Mouse (Mus musculus) neural tube, embryonic 10.5 days (tissue): ENCODE measurements at regions not wholly inside any gene's neighbourhood (a gene's known extent, or its start where the extent isn't known, plus 50 kb on each side); places are given as distances from the start of the nearest gene placed in this dataset.

Experiments used
- DNase-seq: peaks from one replicate; pipeline ENCODE4 v3.0.0-alpha.2; 2017; ENCODE audit warnings: low spot score; ENCODE audit errors: extremely low spot score

DNA sequence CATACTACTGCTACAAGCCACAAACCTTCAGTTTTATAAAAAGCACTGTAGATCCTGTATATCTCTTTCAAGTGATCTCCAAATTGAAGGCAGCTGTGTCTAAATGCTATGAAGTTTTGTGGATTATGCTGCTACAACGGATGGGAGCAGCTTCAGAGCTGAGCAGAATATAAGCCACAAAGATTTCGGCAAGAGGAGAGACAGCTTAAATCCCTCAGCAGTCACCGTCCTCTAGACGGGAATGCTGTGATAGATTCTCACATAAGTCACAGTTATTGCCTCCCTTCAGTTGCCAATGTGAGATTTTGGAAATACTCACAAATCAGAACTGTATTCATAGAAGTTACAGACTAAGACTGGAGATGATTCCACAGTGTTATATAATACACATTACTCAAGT lies 76.3 kb upstream of the Ccdc85a start:
- DNase-seq, result no peak

DNA sequence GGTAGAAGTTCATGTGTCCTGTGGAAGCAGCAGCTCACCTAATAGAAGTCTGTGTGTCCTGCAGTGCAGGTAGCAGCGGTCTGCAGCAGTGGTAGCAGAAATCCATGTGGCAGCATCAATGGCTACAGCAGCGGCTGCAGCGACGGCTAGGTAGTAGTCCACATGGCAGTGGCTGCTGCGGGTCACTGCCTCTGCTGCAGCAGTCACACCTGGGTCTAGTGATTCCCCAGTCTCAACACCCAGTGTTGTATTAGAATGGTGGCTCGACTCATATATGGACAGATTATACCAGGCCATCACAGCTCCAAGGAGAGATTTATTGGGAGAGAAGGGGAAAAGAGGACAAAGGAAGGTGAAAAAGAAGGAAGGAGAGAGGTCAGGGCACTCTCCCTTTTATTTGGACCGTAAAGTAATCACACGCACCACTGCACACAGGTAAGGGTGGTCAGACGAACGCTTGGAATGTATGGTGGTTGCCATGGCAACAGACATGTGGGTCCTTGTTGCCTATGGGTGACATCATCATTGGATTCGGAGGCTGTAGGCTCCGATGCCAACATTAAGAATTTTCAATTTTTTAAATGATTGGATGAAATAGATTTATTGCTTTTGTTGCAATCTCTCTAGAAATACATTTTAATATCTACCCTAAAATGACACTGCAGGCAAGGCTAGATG lies 71.2 kb upstream of the Ccdc85a start:
- no peak for DNase-seq

DNA sequence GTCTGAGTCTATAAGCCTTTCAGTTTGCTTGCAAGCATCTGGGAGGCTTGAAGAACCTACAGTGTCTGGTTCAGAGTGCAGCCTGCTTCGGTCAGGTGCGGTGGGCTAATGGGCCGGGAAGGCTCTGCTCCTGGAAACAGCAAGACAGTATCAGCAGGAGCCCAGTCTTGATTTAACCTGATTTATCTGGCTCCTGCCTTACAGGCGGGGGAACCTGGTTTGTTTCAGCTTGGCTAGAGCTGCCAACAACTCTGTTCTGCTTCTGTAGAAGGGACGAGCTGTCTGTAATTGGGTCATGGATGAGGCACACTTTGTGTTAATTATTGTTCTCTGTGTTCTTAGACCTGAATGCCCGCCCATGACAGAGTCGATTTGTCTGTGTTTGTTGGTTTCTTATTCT lies 65.3 kb upstream of the Ccdc85a start:
- DNase-seq, result no peak

DNA sequence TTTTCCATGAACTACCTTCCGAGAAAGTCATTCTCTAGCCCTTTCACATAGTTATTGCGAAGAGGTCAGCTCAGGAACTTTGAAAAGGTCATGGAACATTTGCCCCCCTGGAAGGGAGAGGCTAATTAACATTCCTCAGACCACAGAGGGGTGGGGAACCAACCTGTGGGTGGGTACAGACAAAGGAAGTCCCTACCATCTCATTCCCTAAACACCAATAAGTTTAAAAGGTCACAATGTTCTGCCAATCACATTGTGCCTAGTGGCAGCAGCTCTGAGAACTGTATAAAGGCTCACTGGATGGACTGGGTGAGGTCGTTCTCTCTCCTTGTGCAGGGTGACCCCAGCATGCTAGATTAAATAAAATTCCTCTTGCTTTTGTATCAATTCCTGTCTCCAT lies 64.8 kb upstream of the Ccdc85a start:
- DNase-seq, result no peak

DNA sequence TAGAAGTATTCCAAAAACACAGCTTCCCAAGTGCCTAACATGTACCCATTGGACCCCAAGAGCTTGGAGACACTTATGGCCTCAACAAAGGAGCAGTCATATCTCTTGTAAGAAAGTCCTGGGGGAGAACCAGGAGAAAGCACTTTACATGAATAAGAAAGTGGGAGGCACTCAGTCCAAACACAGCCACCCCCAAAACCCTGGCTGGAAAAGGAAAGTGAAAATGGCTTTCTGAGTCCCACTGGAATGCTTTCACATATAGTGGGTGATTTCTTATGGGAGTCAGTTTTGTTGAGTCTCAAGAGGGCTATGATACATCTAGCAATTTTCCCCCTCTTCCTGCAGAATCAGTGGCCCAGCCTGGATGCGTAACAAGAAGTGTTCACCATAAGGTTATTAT lies 55.0 kb upstream of the Ccdc85a start:
- DNase-seq, result no peak

DNA sequence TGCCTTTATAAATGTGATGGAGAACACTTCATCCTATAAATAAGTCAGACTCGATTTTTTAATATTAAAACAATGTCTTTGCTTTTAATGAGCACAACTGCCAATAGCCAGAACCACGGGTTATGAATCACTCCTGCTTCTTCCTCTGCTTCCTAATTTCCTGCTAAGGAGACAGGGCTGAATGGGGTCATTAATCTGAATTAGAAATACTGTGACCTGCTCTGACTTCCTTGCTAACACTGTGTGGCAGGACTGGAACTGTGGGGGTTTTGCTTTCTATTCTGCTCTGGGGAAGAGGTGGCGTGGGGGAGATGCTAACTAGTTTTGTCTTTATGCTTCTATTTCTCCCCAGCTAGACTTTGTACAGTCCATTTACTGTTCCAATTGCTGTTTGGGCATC lies 52.6 kb upstream of the Ccdc85a start:
- DNase-seq, result no peak
